Mouse (Mus musculus): ENCODE measurements at regions not wholly inside any gene's neighbourhood (a gene's known extent, or its start where the extent isn't known, plus 50 kb on each side); places are given as distances from the start of the nearest gene placed in this dataset.

GRCm38 (mm10) chr13:6085891-6086290, 224.6 kb downstream of the Klf6 start:
- H3K4me3 ChIP-seq (ENCODE audit: low read depth, low read length), result no peak overlapping the region
- H3K4me2 ChIP-seq (ENCODE audit: low read depth), result no peak overlapping the region
- H3K27me3 ChIP-seq (ENCODE audit: insufficient read depth, low read length), result no peaks in the 10 kb centered on the region
- no peak overlapping the region for H3K9ac ChIP-seq
- no peaks in the 10 kb centered on the region for H3K4me1 ChIP-seq (ENCODE audit: insufficient read depth)
- no peaks in the 10 kb centered on the region for H3K9me3 ChIP-seq (ENCODE audit: low read length)
- TF ChIP-seq CTCF (IDR thresholded peaks at IDR 0.05; ENCODE audit: low read depth), result no peak
- H3K36me3 ChIP-seq (ENCODE audit: insufficient read depth), result no peaks in the 10 kb centered on the region
- no peak overlapping the region for H3K27ac ChIP-seq (ENCODE audit: low read depth, low read length)
- 76% methylated on average over 2 of the region's 2 CpGs for WGBS
- no peak for DNase-seq
- no peak for ATAC-seq

- no peak overlapping the region for H3K4me2 ChIP-seq (ENCODE audit: low read depth)
- DNase-seq, result no peak
- no peak for TF ChIP-seq CTCF (IDR thresholded peaks at IDR 0.05; ENCODE audit: low read depth)
- no peak overlapping the region for H3K27ac ChIP-seq (ENCODE audit: low read depth, low read length)
- no peaks in the 10 kb centered on the region for H3K36me3 ChIP-seq (ENCODE audit: insufficient read depth)
- ATAC-seq, result no peak
- 86% methylated on average over 7 of the region's 7 CpGs for WGBS
- H3K9ac ChIP-seq, result no peak overlapping the region
- no peaks in the 10 kb centered on the region for H3K4me1 ChIP-seq (ENCODE audit: insufficient read depth)
- H3K4me3 ChIP-seq (ENCODE audit: low read depth, low read length), result no peak overlapping the region
- no peaks in the 10 kb centered on the region for H3K27me3 ChIP-seq (ENCODE audit: insufficient read depth, low read length)
- H3K9me3 ChIP-seq (ENCODE audit: low read length), result no peaks in the 10 kb centered on the region
Observed at GRCm38 (mm10) chr13:6109018-6109657, 247.9 kb downstream of the Klf6 start.

- Histone ChIP-seq H3K4me2 (ENCODE audit: low read depth) (no peak overlapping the region), H3K9ac (no peak overlapping the region), H3K4me1 (ENCODE audit: insufficient read depth) (no peaks in the 10 kb centered on the region), H3K27me3 (ENCODE audit: insufficient read depth, low read length) (no peaks in the 10 kb centered on the region), H3K9me3 (ENCODE audit: low read length) (no peaks in the 10 kb centered on the region), H3K4me3 (ENCODE audit: low read depth, low read length) (no peak overlapping the region), H3K27ac (ENCODE audit: low read depth, low read length) (no peak overlapping the region), H3K36me3 (ENCODE audit: insufficient read depth) (no peaks in the 10 kb centered on the region)
- ATAC-seq (no peak), DNase-seq (no peak)
- TF ChIP-seq CTCF (IDR thresholded peaks at IDR 0.05; ENCODE audit: low read depth), result no peak
- 100% methylated on average over 1 of the region's 1 CpGs for WGBS
Observed at GRCm38 (mm10) chr13:6119703-6120102, 258.4 kb downstream of the Klf6 start.

GRCm38 (mm10) chr13:6127311-6127710, 266.0 kb downstream of the Klf6 start:
- no peak for DNase-seq
- Histone ChIP-seq H3K27me3 (ENCODE audit: insufficient read depth, low read length) (no peaks in the 10 kb centered on the region), H3K36me3 (ENCODE audit: insufficient read depth) (no peaks in the 10 kb centered on the region), H3K4me3 (ENCODE audit: low read depth, low read length) (no peak overlapping the region), H3K4me2 (ENCODE audit: low read depth) (no peak overlapping the region), H3K9me3 (ENCODE audit: low read length) (no peaks in the 10 kb centered on the region), H3K9ac (no peak overlapping the region), H3K27ac (ENCODE audit: low read depth, low read length) (no peak overlapping the region), H3K4me1 (ENCODE audit: insufficient read depth) (no peaks in the 10 kb centered on the region)
- no peak for ATAC-seq
- WGBS, result 94% methylated on average over 1 of the region's 1 CpGs
- no peak for TF ChIP-seq CTCF (IDR thresholded peaks at IDR 0.05; ENCODE audit: low read depth)

- no peak overlapping the region for H3K27ac ChIP-seq (ENCODE audit: low read depth, low read length)
- TF ChIP-seq CTCF (IDR thresholded peaks at IDR 0.05; ENCODE audit: low read depth), result no peak
- no peak overlapping the region for H3K9ac ChIP-seq
- no peaks in the 10 kb centered on the region for H3K36me3 ChIP-seq (ENCODE audit: insufficient read depth)
- no peaks in the 10 kb centered on the region for H3K4me1 ChIP-seq (ENCODE audit: insufficient read depth)
- no peak for DNase-seq
- 81% methylated on average over 1 of the region's 1 CpGs for WGBS
- H3K4me2 ChIP-seq (ENCODE audit: low read depth), result no peak overlapping the region
- no peak for ATAC-seq
- H3K4me3 ChIP-seq (ENCODE audit: low read depth, low read length), result no peak overlapping the region
- no peaks in the 10 kb centered on the region for H3K27me3 ChIP-seq (ENCODE audit: insufficient read depth, low read length)
- no peaks in the 10 kb centered on the region for H3K9me3 ChIP-seq (ENCODE audit: low read length)
Observed at GRCm38 (mm10) chr13:6128903-6129302, 267.6 kb downstream of the Klf6 start.

GRCm38 (mm10) chr13:6131363-6131762, 270.1 kb downstream of the Klf6 start:
- Histone ChIP-seq H3K27me3 (ENCODE audit: insufficient read depth, low read length) (no peaks in the 10 kb centered on the region), H3K9me3 (ENCODE audit: low read length) (no peaks in the 10 kb centered on the region), H3K9ac (no peak overlapping the region), H3K4me3 (ENCODE audit: low read depth, low read length) (no peak overlapping the region), H3K27ac (ENCODE audit: low read depth, low read length) (no peak overlapping the region), H3K4me2 (ENCODE audit: low read depth) (no peak overlapping the region), H3K36me3 (ENCODE audit: insufficient read depth) (no peaks in the 10 kb centered on the region), H3K4me1 (ENCODE audit: insufficient read depth) (no peaks in the 10 kb centered on the region)
- TF ChIP-seq CTCF (IDR thresholded peaks at IDR 0.05; ENCODE audit: low read depth), result no peak
- 82% methylated on average over 2 of the region's 2 CpGs for WGBS
- ATAC-seq (no peak), DNase-seq (no peak)

- H3K9me3 ChIP-seq (ENCODE audit: low read length), result no peaks in the 10 kb centered on the region; the same call in 1 of the 2 replicates
- TF ChIP-seq CTCF (IDR thresholded peaks at IDR 0.05; ENCODE audit: low read depth), result no peak
- no peak overlapping the region for H3K9ac ChIP-seq
- no peak overlapping the region for H3K27ac ChIP-seq (ENCODE audit: low read depth, low read length)
- no peaks in the 10 kb centered on the region for H3K4me1 ChIP-seq (ENCODE audit: insufficient read depth)
- no peak overlapping the region for H3K4me3 ChIP-seq (ENCODE audit: low read depth, low read length)
- no peak overlapping the region for H3K4me2 ChIP-seq (ENCODE audit: low read depth)
- ATAC-seq (no peak), DNase-seq (no peak)
- H3K36me3 ChIP-seq (ENCODE audit: insufficient read depth), result no peaks in the 10 kb centered on the region
- 5% methylated on average over 4 of the region's 4 CpGs for WGBS
- no peaks in the 10 kb centered on the region for H3K27me3 ChIP-seq (ENCODE audit: insufficient read depth, low read length)
Observed at GRCm38 (mm10) chr13:6137170-6137569, 275.9 kb downstream of the Klf6 start.
